Mouse (Mus musculus): Measurements from ENCODE around the gene Actl10.

The Actl10 gene

GRCm38 (mm10) chr2:154551476-154551875 lies at the start of gene Actl10:
Gene Actl10 (plus strand): TSS chr2:154551776.
- DNase-seq, result no peak

GRCm38 (mm10) chr2:154507076-154507475 lies 44.5 kb upstream of the Actl10 start:
- DNase-seq, result no peak

GRCm38 (mm10) chr2:154507566-154508283 lies 43.9 kb upstream of the Actl10 start:
- DNase-seq, result peak; percentile 36

GRCm38 (mm10) chr2:154508450-154508849 lies 43.1 kb upstream of the Actl10 start:
- no peak for DNase-seq

GRCm38 (mm10) chr2:154510141-154510540 lies 41.4 kb upstream of the Actl10 start:
- DNase-seq, result no peak

GRCm38 (mm10) chr2:154516944-154517343 lies 34.6 kb upstream of the Actl10 start:
- no peak for DNase-seq

GRCm38 (mm10) chr2:154517424-154517823 lies 34.2 kb upstream of the Actl10 start:
- no peak for DNase-seq

GRCm38 (mm10) chr2:154521449-154521848 lies 30.1 kb upstream of the Actl10 start:
- DNase-seq, result no peak

GRCm38 (mm10) chr2:154522334-154522733 lies 29.2 kb upstream of the Actl10 start:
- DNase-seq, result no peak

GRCm38 (mm10) chr2:154525285-154525684 lies 26.3 kb upstream of the Actl10 start:
- DNase-seq, result no peak

- DNase-seq, result no peak
Measured at GRCm38 (mm10) chr2:154526531-154526930, 25.0 kb upstream of the Actl10 start.

- DNase-seq, result no peak
Measured at GRCm38 (mm10) chr2:154532888-154533287, 18.7 kb upstream of the Actl10 start.

GRCm38 (mm10) chr2:154534704-154535270 lies 16.8 kb upstream of the Actl10 start:
- no peak for DNase-seq

GRCm38 (mm10) chr2:154538310-154538709 lies 13.3 kb upstream of the Actl10 start:
- no peak for DNase-seq

- DNase-seq, result no peak
Measured at GRCm38 (mm10) chr2:154538710-154539109, 12.9 kb upstream of the Actl10 start.

GRCm38 (mm10) chr2:154539720-154540119 lies 11.9 kb upstream of the Actl10 start:
- DNase-seq, result peak; percentile 50

- DNase-seq, result no peak
Measured at GRCm38 (mm10) chr2:154541630-154542029, 9.9 kb upstream of the Actl10 start.

GRCm38 (mm10) chr2:154543567-154544347 lies 7.8 kb upstream of the Actl10 start:
- no peak for DNase-seq

- DNase-seq, result no peak
Measured at GRCm38 (mm10) chr2:154546711-154547110, 4.9 kb upstream of the Actl10 start, which contains the start of gene 1700003F12Rik. Gene 1700003F12Rik (plus strand): TSS chr2:154547085.

- DNase-seq, result no peak
Measured at GRCm38 (mm10) chr2:154548688-154549087, 2.9 kb upstream of the Actl10 start.

- DNase-seq, result peak; percentile 81
Measured at GRCm38 (mm10) chr2:154549127-154549885, 2.3 kb upstream of the Actl10 start.

GRCm38 (mm10) chr2:154549886-154550189 lies 1.7 kb upstream of the Actl10 start:
- DNase-seq, result no peak

- no peak for DNase-seq
Measured at GRCm38 (mm10) chr2:154550937-154551336, 639 bp upstream of the Actl10 start.
